Mouse (Mus musculus) ES-E14 (cell line): ENCODE results near the gene Exoc6.

Experiments used
- HCFC1 ChIP-seq: IDR thresholded peaks from 2 replicates; pipeline ENCODE4 v1.6.1; 2012; ENCODE audit warnings: low read length, inconsistent platforms, borderline replicate concordance; ENCODE audit not compliant: insufficient read depth
- MAFK ChIP-seq: IDR thresholded peaks from 2 replicates; pipeline ENCODE4 v1.6.1; 2014; ENCODE audit warnings: mild to moderate bottlenecking, low read depth, low read length, inconsistent platforms; ENCODE audit not compliant: insufficient read depth

DNA sequence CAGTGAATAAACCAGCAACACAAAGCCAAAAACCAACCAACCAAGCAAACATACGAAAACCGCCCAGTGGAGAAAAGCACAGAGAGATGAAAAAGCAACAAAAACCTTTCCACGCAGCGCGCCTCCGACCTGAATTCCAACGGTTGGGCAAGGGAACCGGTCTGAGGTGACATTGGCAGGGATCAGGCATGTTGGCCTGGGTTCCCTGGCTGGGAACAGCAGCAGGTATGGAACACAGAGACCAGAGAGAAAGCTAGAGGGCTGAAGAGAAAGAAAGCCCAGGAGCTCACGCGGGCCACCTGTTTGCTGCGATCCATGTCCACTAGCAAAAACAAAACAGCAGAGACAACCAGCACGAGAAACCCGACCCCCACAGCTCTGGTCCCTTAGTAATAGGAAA, 144.9 kb downstream of the Exoc6 start:
- TF ChIP-seq HCFC1 = no peak
- TF ChIP-seq MAFK = no peak
